Mouse (Mus musculus) erythroblast, embryonic 14.5 days (primary cell): ENCODE measurements around the gene Tomm34.

ENCODE experiments used
- GATA1 ChIP-seq: IDR thresholded peaks from 2 replicates; pipeline ENCODE4 v1.6.1; 2012; ENCODE audit warnings: low read length, inconsistent platforms, mixed read lengths
- TAL1 ChIP-seq: IDR thresholded peaks from 3 replicates; pipeline ENCODE4 v1.6.1; 2012; ENCODE audit warnings: low read length, inconsistent platforms, mixed read lengths

DNA sequence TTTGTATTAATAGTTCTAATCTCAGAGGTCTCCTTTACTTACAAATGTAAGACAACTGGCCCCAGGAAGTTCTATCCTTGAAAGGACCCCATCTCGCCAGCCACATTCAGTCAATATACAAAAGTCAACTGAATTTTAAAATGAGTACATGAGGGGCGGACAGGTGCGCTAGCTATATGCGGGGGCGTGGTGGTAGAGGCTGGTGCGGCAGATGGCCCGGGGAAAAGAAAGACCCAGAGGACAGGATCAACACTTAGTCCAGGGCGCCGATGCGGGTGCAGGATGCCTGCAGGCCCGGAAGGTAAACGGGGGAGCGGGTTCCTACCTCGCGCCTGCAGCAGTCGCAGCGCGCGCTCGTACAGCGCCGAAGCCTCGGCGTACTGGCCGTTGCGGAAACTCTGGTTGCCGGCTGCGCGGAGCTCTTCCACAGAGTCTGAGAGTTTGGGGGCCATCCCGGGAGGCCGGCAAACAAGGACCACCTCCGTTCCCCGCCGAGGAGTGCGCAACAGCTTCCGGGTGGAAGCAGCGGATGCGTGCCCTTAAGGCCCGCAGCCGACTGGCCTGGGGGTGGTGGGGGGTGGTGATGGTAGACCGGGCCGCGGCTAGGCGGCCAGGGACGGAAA is 716 bp downstream of the Tomm34 start, which contains the start of gene Stk4:
- TF ChIP-seq GATA1 = no peak
- no peak for TF ChIP-seq TAL1
